Mouse (Mus musculus): Measurements from ENCODE around the gene Rapgef3. TPM values are rescaled to one million over a fixed set of nuclear protein-coding genes. Genes with fewer than 3 reads are reported as not detected.

Gene Rapgef3
- polyA plus RNA-seq, 1 experiment = 78.4 TPM

Other genes with a start within 250 kb of the Rapgef3 start
- gene Rpap3, start 62.1 kb downstream of the Rapgef3 start, polyA plus RNA-seq (2012; rRNA removed) = 21.0 and 23.5 TPM in 2 replicates
- 1.0 and 1.5 TPM in 2 replicates for gene Endou, start 36.6 kb downstream of the Rapgef3 start, polyA plus RNA-seq (2012; rRNA removed)
- gene Slc48a1, start 10.5 kb upstream of the Rapgef3 start, polyA plus RNA-seq (2012; rRNA removed) = 107 and 117 TPM in 2 replicates
- 50.2 and 57.5 TPM in 2 replicates for gene Hdac7, start 76.5 kb upstream of the Rapgef3 start, polyA plus RNA-seq (2012; rRNA removed)
- gene Vdr, start 142.7 kb upstream of the Rapgef3 start, polyA plus RNA-seq (2012; rRNA removed) = 1.2 and 1.5 TPM in 2 replicates
- gene Tmem106c, start 196.2 kb upstream of the Rapgef3 start, polyA plus RNA-seq (2012; rRNA removed) = 50.6 and 56.1 TPM in 2 replicates
- gene Col2a1, start 236.7 kb upstream of the Rapgef3 start, polyA plus RNA-seq (2012; rRNA removed) = 1.8 and 2.0 TPM in 2 replicates

Data from frontal cortex, adult 2 months (tissue).